Mouse (Mus musculus) embryo, embryonic 10.5 days (tissue): ENCODE measurements at regions not wholly inside any gene's neighbourhood (a gene's known extent, or its start where the extent isn't known, plus 50 kb on each side); places are given as distances from the start of the nearest gene placed in this dataset.
A peak's percentile ranks its signal among the peaks of the same experiment; 100 is the strongest.
"Not testable (repeated sequence)": the region's sequence is repeated elsewhere in the genome, so short reads cannot be mapped to it uniquely, and the experiment has no call there.

ENCODE experiments used
- DNase-seq: peaks from one replicate; pipeline ENCODE4 v3.0.0-alpha.2; 2015; ENCODE audit warnings: low spot score

GRCm38 (mm10) chr12:23026976-23027375 is 753.1 kb downstream of the Gm10330 start:
- not testable (repeated sequence) for DNase-seq

GRCm38 (mm10) chr12:23023556-23023955 is 756.5 kb downstream of the Gm10330 start:
- not testable (repeated sequence) for DNase-seq

- DNase-seq: peak; percentile 54
Observed at GRCm38 (mm10) chr12:23010199-23010598, 769.9 kb downstream of the Gm10330 start.

- peak; percentile 4 for DNase-seq
Observed at GRCm38 (mm10) chr12:23009662-23010061, 770.4 kb downstream of the Gm10330 start.
